Mouse (Mus musculus): ENCODE results near the gene Wfdc17. TPM values are rescaled to one million over a fixed set of nuclear protein-coding genes. Genes with fewer than 3 reads are reported as not detected.

The Wfdc17 gene
- polyA plus RNA-seq, 1 experiment from 2014 or later: 1.4 TPM

- Histone ChIP-seq H3K36me3 (no peaks in the 10 kb centered on the region), H3K27ac (no peak overlapping the region), H3K4me2 (no peak overlapping the region), H3K4me1 (replicated peaks) (no peaks in the 10 kb centered on the region), H3K27me3 (peaks cover 27% of the 10 kb centered on the region), H3K4me3 (no peak overlapping the region), H3K9ac (no peak overlapping the region), H3K9me3 (replicated peaks) (no peaks in the 10 kb centered on the region)
- WGBS: 70% methylated on average over 4 of the region's 4 CpGs
- ATAC-seq (replicated peaks; ENCODE audit: insufficient number of reproducible peaks, insufficient read depth, low FRiP score, low read depth): no peak
These were observed 36.7 kb downstream of the Wfdc17 start for GRCm38 (mm10) chr11:83740443-83740991.

GRCm38 (mm10) chr11:83741841-83742240, 38.0 kb downstream of the Wfdc17 start:
- Histone ChIP-seq H3K36me3 (no peaks in the 10 kb centered on the region), H3K9me3 (replicated peaks) (no peaks in the 10 kb centered on the region), H3K4me1 (replicated peaks) (no peaks in the 10 kb centered on the region), H3K9ac (no peak overlapping the region), H3K4me2 (no peak overlapping the region), H3K27me3 (peaks cover 36% of the 10 kb centered on the region), H3K4me3 (no peak overlapping the region), H3K27ac (no peak overlapping the region)
- WGBS: 54% methylated on average over 5 of the region's 5 CpGs
- no peak for ATAC-seq (replicated peaks; ENCODE audit: insufficient number of reproducible peaks, insufficient read depth, low FRiP score, low read depth)

GRCm38 (mm10) chr11:83742731-83743355, 39.1 kb downstream of the Wfdc17 start:
- H3K4me1 ChIP-seq (replicated peaks): no peaks in the 10 kb centered on the region

GRCm38 (mm10) chr11:83743525-83743924, 39.7 kb downstream of the Wfdc17 start:
- peaks cover 53% of the 10 kb centered on the region for H3K27me3 ChIP-seq

More at GRCm38 (mm10) chr11:83742731-83743355, 39.1 kb downstream of the Wfdc17 start:
- Histone ChIP-seq H3K9ac (no peak overlapping the region), H3K27me3 (peaks cover 46% of the 10 kb centered on the region), H3K27ac (no peak overlapping the region), H3K9me3 (replicated peaks) (no peaks in the 10 kb centered on the region), H3K4me3 (no peak overlapping the region), H3K36me3 (no peaks in the 10 kb centered on the region), H3K4me2 (no peak overlapping the region)
- WGBS: 59% methylated on average over 9 of the region's 9 CpGs
- no peak for ATAC-seq (replicated peaks; ENCODE audit: insufficient number of reproducible peaks, insufficient read depth, low FRiP score, low read depth)

GRCm38 (mm10) chr11:83746152-83746551, 42.4 kb downstream of the Wfdc17 start:
- 47% methylated on average over 4 of the region's 4 CpGs for WGBS
- no peak overlapping the region for H3K4me2 ChIP-seq
- no peaks in the 10 kb centered on the region for H3K4me1 ChIP-seq (replicated peaks)
- no peak overlapping the region for H3K4me3 ChIP-seq
- H3K36me3 ChIP-seq: no peaks in the 10 kb centered on the region
- no peak overlapping the region for H3K27ac ChIP-seq
- H3K9ac ChIP-seq: no peak overlapping the region
- ATAC-seq (replicated peaks; ENCODE audit: insufficient number of reproducible peaks, insufficient read depth, low FRiP score, low read depth): no peak
- no peaks in the 10 kb centered on the region for H3K9me3 ChIP-seq (replicated peaks)
- H3K27me3 ChIP-seq: peaks cover 61% of the 10 kb centered on the region

More at GRCm38 (mm10) chr11:83743525-83743924, 39.7 kb downstream of the Wfdc17 start:
- Histone ChIP-seq H3K4me2 (no peak overlapping the region), H3K9me3 (replicated peaks) (no peaks in the 10 kb centered on the region), H3K9ac (no peak overlapping the region), H3K4me1 (replicated peaks) (no peaks in the 10 kb centered on the region), H3K27ac (no peak overlapping the region), H3K36me3 (no peaks in the 10 kb centered on the region), H3K4me3 (no peak overlapping the region)
- no peak for ATAC-seq (replicated peaks; ENCODE audit: insufficient number of reproducible peaks, insufficient read depth, low FRiP score, low read depth)
- WGBS: 80% methylated on average over 3 of the region's 3 CpGs

- WGBS: 57% methylated on average over 5 of the region's 5 CpGs
- Histone ChIP-seq H3K4me3 (no peak within 1 kb of the TSS), H3K27ac (no peak within 1 kb of the TSS), H3K36me3 (no peaks in the 10 kb centered on the region), H3K4me1 (replicated peaks) (no peaks in the 10 kb centered on the region), H3K27me3 (peaks cover 62% of the 10 kb centered on the region), H3K9me3 (replicated peaks) (no peaks in the 10 kb centered on the region), H3K9ac (no peak within 1 kb of the TSS), H3K4me2 (no peak within 1 kb of the TSS)
- no peak for ATAC-seq (replicated peaks; ENCODE audit: insufficient number of reproducible peaks, insufficient read depth, low FRiP score, low read depth)
These were observed 42.9 kb downstream of the Wfdc17 start, which contains the start of gene Wfdc21 for GRCm38 (mm10) chr11:83746681-83747080. TSS of gene Wfdc21 (plus strand) at chr11:83746940.

GRCm38 (mm10) chr11:83747376-83748265, 43.8 kb downstream of the Wfdc17 start:
- Histone ChIP-seq H3K27ac (no peak overlapping the region), H3K27me3 (peaks cover 65% of the 10 kb centered on the region), H3K9me3 (replicated peaks) (no peaks in the 10 kb centered on the region), H3K36me3 (no peaks in the 10 kb centered on the region), H3K4me3 (no peak overlapping the region), H3K4me1 (replicated peaks) (no peaks in the 10 kb centered on the region), H3K4me2 (no peak overlapping the region), H3K9ac (no peak overlapping the region)
- 59% methylated on average over 6 of the region's 6 CpGs for WGBS
- ATAC-seq (replicated peaks; ENCODE audit: insufficient number of reproducible peaks, insufficient read depth, low FRiP score, low read depth): no peak

GRCm38 (mm10) chr11:83753581-83754181, 49.9 kb downstream of the Wfdc17 start, which contains the start of gene Heatr6:
TSS of gene Heatr6 (plus strand) at chr11:83753696.
- ATAC-seq (replicated peaks; ENCODE audit: insufficient number of reproducible peaks, insufficient read depth, low FRiP score, low read depth): peak; percentile 91
- Histone ChIP-seq H3K4me3 (peak within 1 kb of the TSS; percentile 69), H3K36me3 (peaks cover 26% of the 10 kb centered on the region), H3K27me3 (peaks cover 23% of the 10 kb centered on the region), H3K9ac (peak within 1 kb of the TSS; percentile 67), H3K4me1 (replicated peaks) (peaks cover 7% of the 10 kb centered on the region), H3K27ac (peak within 1 kb of the TSS; percentile 71), H3K9me3 (replicated peaks) (no peaks in the 10 kb centered on the region), H3K4me2 (peak within 1 kb of the TSS; percentile 69)
- 0% methylated on average over 47 of the region's 47 CpGs for WGBS

GRCm38 (mm10) chr11:83754227-83754626, 50.4 kb downstream of the Wfdc17 start:
- Histone ChIP-seq H3K27me3 (peaks cover 18% of the 10 kb centered on the region), H3K4me1 (replicated peaks) (peaks cover 7% of the 10 kb centered on the region), H3K36me3 (peaks cover 32% of the 10 kb centered on the region), H3K4me2 (peak overlapping the region; percentile 69), H3K27ac (peak overlapping the region; percentile 71), H3K9me3 (replicated peaks) (no peaks in the 10 kb centered on the region), H3K4me3 (peak overlapping the region; percentile 69), H3K9ac (peak overlapping the region; percentile 67)
- no peak for ATAC-seq (replicated peaks; ENCODE audit: insufficient number of reproducible peaks, insufficient read depth, low FRiP score, low read depth)
- WGBS: 11% methylated on average over 8 of the region's 8 CpGs

Data from heart, embryonic 15.5 days (tissue).